Mouse (Mus musculus) MEL (cell line): ENCODE data around the gene Kirrel3.

Experiments used
- CHD1 ChIP-seq: IDR thresholded peaks from 2 replicates; pipeline ENCODE4 v1.6.1; 2012; ENCODE audit warnings: low read depth, mild to moderate bottlenecking, inconsistent platforms, low read length, improper control_type of control experiment
- CHD2 ChIP-seq: IDR thresholded peaks from 2 replicates; pipeline ENCODE4 v1.6.1; 2011; ENCODE audit warnings: low read length, improper control_type of control experiment
- CTCF ChIP-seq, 3 experiments: IDR thresholded peaks in 2 of 3; conservative IDR thresholded peaks in 1 of 3; 2 replicates each; pipeline ENCODE4 v1.5.1; 2011 to 2012; ENCODE audit warnings: low read length in 3 of 3, low read depth in 2 of 3, mild to moderate bottlenecking in 2 of 3, improper control_type of control experiment in 1 of 3, inconsistent platforms in 1 of 3, mixed read lengths in 1 of 3, moderate library complexity in 1 of 3; ENCODE audit not compliant: control insufficient read depth in 1 of 3, insufficient read depth in 1 of 3, poor library complexity in 1 of 3, severe bottlenecking in 1 of 3
- ELF1 ChIP-seq: IDR thresholded peaks from 2 replicates; pipeline ENCODE4 v1.6.1; 2014; ENCODE audit warnings: low read depth, mild to moderate bottlenecking, inconsistent platforms, low read length, improper control_type of control experiment, moderate library complexity
- MYC ChIP-seq: IDR thresholded peaks from 2 replicates; pipeline ENCODE4 v1.6.1; 2011; ENCODE audit warnings: low read depth, mild to moderate bottlenecking, low read length, improper control_type of control experiment, moderate library complexity
- NELFE ChIP-seq: IDR thresholded peaks from 2 replicates; pipeline ENCODE4 v1.6.1; 2011; ENCODE audit warnings: low read depth, low read length, improper control_type of control experiment
- POLR2A ChIP-seq, 2 experiments: IDR thresholded peaks; 2 replicates each; pipeline ENCODE4 v1.6.1; 2011 to 2012; ENCODE audit warnings: low read length in 2 of 2, mild to moderate bottlenecking in 2 of 2, control low read depth in 1 of 2, improper control_type of control experiment in 1 of 2, low read depth in 1 of 2, moderate library complexity in 1 of 2; ENCODE audit not compliant: control insufficient read depth in 1 of 2, insufficient read depth in 1 of 2, poor library complexity in 1 of 2
- POLR2AphosphoS2 ChIP-seq: IDR thresholded peaks from 2 replicates; pipeline ENCODE4 v1.6.1; 2011; ENCODE audit warnings: low read length, improper control_type of control experiment
- RAD21 ChIP-seq: IDR thresholded peaks from 2 replicates; pipeline ENCODE4 v1.6.1; 2011; ENCODE audit warnings: mild to moderate bottlenecking, low read depth, low read length, improper control_type of control experiment
- TBP ChIP-seq: IDR thresholded peaks from 2 replicates; pipeline ENCODE4 v1.8.0; 2011; ENCODE audit warnings: low read depth, low read length, improper control_type of control experiment
- ZNF384 ChIP-seq: IDR thresholded peaks from 2 replicates; pipeline ENCODE4 v1.6.1; 2012; ENCODE audit warnings: low read depth, mild to moderate bottlenecking, inconsistent platforms, low read length, improper control_type of control experiment

GRCm38 (mm10) chr9:34488700-34489315 is 3.1 kb downstream of the Kirrel3 start:
- TF ChIP-seq RAD21 (no peak), ELF1 (no peak), POLR2A (IDR thresholded peaks at IDR 0.05; ENCODE audit: control insufficient read depth in 1 of 2, insufficient read depth in 1 of 2, low read depth in 1 of 2, low read length in 2 of 2, poor library complexity in 1 of 2) (no peak), CTCF (IDR thresholded peaks at IDR 0.05 in 2 of 3, conservative IDR thresholded peaks at IDR 0.05 in 1 of 3; ENCODE audit: control insufficient read depth in 1 of 3, insufficient read depth in 1 of 3, low read depth in 2 of 3, low read length in 3 of 3, poor library complexity in 1 of 3, severe bottlenecking in 1 of 3) (no peak), CHD2 (no peak), MYC (no peak), NELFE (no peak), POLR2AphosphoS2 (no peak), CHD1 (no peak), TBP (no peak), ZNF384 (no peak)
